Mouse (Mus musculus) midbrain, embryonic 15.5 days (tissue): ENCODE measurements at regions not wholly inside any gene's neighbourhood (a gene's known extent, or its start where the extent isn't known, plus 50 kb on each side); places are given as distances from the start of the nearest gene placed in this dataset.
A peak's percentile ranks its signal among the peaks of the same experiment; 100 is the strongest.

Experiments
- ATAC-seq: fragments of 200-750 bp; cut with Nextera tagmentation; replicated peaks from 2 replicates; pipeline ENCODE4 v1.8.0; 2017; ENCODE audit warnings: moderate TSS enrichment
- H3K27ac ChIP-seq: fragments of 300-500 bp; sonication (generic); 2 replicates; pipeline ENCODE4 v1.5.1; 2015; ENCODE audit warnings: mild to moderate bottlenecking, inconsistent platforms
- H3K27me3 ChIP-seq: fragments of 300-500 bp; sonication (generic); replicated peaks from 2 replicates; pipeline ENCODE4 v1.6.1; 2015; ENCODE audit warnings: inconsistent platforms
- H3K36me3 ChIP-seq: fragments of 300-500 bp; sonication (generic); replicated peaks from 2 replicates; pipeline ENCODE4 v1.6.1; 2015; ENCODE audit warnings: inconsistent platforms
- H3K4me1 ChIP-seq: fragments of 300-500 bp; sonication (generic); 2 replicates; pipeline ENCODE4 v1.6.1; 2015; ENCODE audit warnings: inconsistent platforms
- H3K4me2 ChIP-seq: fragments of 300-500 bp; sonication (generic); 2 replicates; pipeline ENCODE4 v1.6.1; 2015; ENCODE audit warnings: inconsistent platforms, mild to moderate bottlenecking, moderate library complexity
- H3K4me3 ChIP-seq: fragments of 300-500 bp; sonication (generic); 2 replicates; pipeline ENCODE4 v1.5.1; 2015; ENCODE audit warnings: mild to moderate bottlenecking, inconsistent platforms
- H3K9ac ChIP-seq: fragments of 300-500 bp; sonication (generic); 2 replicates; pipeline ENCODE4 v1.6.1; 2015; ENCODE audit warnings: mild to moderate bottlenecking, inconsistent platforms
- H3K9me3 ChIP-seq: fragments of 300-500 bp; sonication (generic); 2 replicates; pipeline ENCODE4 v1.6.1; 2016; ENCODE audit warnings: inconsistent platforms
- WGBS: fragments of 180-500 bp; shearing (Covaris S2); methylation state at CpG from one replicate; pipeline ENCODE4 v1.1.7; 2015; ENCODE audit warnings: mixed read lengths; 5-methylcytosine and 5-hydroxymethylcytosine counted together

DNA sequence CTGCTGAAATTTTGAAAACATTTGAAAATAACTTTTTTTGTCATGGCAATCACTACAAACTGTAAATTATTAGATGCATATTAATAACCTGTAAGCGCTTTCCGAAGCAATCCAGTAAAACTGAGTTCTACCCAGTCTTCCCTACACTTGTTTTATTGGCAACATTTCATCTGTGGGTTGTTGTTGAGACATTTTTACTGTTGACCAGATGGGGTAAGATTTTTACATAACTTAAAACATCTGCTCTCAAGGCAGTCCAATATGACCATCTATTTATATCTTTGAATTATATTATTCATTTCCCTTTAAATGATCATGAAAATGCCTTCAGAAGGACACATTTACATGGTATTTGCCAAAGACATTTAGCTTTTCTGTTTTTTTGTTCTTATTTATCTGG, 520.5 kb downstream of the Olfm4 start:
- H3K4me3 ChIP-seq: no peak overlapping the region
- no peaks in the 10 kb centered on the region for H3K4me1 ChIP-seq
- no peak overlapping the region for H3K4me2 ChIP-seq
- no peaks in the 10 kb centered on the region for H3K36me3 ChIP-seq
- no peak overlapping the region for H3K27ac ChIP-seq
- H3K27me3 ChIP-seq: no peaks in the 10 kb centered on the region
- no peak overlapping the region for H3K9ac ChIP-seq
- 95% methylated on average over 2 of the region's 2 CpGs for whole genome bisulfite sequencing
- ATAC-seq: no peak
- no peaks in the 10 kb centered on the region for H3K9me3 ChIP-seq

DNA sequence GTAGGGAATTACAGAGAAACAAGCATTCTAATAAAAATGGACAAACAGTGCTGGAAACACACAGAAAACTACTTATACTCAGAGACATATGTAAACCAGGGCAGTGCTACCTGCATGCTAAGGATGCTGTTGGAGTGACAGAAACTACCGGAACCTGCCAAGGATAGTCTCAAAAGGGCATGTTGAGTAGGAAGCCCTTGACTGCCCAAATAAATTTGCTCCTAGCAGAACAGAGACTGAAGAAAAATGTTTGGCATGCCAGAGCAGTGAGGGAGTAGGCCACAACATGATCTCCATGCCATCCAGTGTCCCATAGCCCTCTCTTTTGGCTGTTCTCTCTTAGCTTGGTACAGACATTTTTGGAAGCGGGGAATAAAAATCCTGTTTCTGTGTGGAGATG, 532.7 kb downstream of the Olfm4 start:
- Histone ChIP-seq H3K9me3 (no peaks in the 10 kb centered on the region), H3K4me2 (no peak overlapping the region), H3K4me1 (no peaks in the 10 kb centered on the region), H3K9ac (no peak overlapping the region), H3K36me3 (no peaks in the 10 kb centered on the region), H3K27me3 (no peaks in the 10 kb centered on the region), H3K4me3 (no peak overlapping the region), H3K27ac (no peak overlapping the region)
- no peak for ATAC-seq
- 92% methylated on average over 2 of the region's 2 CpGs for WGBS

DNA sequence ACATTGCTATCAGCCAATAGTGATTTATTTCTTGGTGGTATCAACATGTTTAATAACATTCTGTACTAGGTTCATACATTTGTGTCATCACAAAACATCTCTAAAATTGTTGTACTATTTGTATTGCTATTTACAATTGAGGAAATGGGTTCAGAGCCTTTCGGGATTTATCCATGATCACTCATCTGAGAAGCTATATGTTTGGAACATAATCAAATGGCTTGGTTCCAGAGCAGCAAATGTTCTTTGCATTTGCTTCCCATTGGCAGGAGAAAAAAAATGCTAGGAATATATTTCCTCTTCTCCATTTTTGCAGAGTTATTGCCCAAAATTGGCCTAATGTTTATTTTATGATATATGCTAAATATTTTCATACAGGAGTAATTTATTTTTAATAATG, 537.3 kb downstream of the Olfm4 start:
- H3K27me3 ChIP-seq: peaks cover 5% of the 10 kb centered on the region; the same call in 1 of the 2 replicates
- WGBS: 87% methylated on average over 1 of the region's 1 CpGs
- ATAC-seq: no peak
- H3K9ac ChIP-seq: no peak overlapping the region
- H3K9me3 ChIP-seq: no peaks in the 10 kb centered on the region
- no peak overlapping the region for H3K4me2 ChIP-seq
- H3K27ac ChIP-seq: no peak overlapping the region
- no peaks in the 10 kb centered on the region for H3K4me1 ChIP-seq
- no peaks in the 10 kb centered on the region for H3K36me3 ChIP-seq
- no peak overlapping the region for H3K4me3 ChIP-seq

DNA sequence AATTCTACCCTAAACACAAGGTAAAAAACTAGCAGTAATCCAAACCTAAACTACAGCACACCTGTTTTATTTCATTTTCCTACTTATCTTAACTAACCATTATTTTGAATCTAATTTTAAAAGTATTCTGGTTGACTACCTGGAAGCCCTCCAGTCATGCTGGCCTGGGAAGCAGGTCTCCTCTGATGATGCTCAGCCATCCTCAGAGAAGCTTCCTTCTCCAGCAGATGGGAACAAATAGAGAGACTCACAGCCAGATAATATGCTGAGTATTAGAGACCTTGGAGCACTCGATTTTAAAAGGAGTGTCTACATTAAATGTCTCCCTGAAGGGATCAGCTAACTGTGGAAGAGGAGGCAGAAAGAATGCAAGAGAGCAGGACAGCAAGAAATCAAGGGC, 537.8 kb downstream of the Olfm4 start:
- Histone ChIP-seq H3K27me3 (peaks cover 5% of the 10 kb centered on the region; the same call in 1 of the 2 replicates), H3K9me3 (no peaks in the 10 kb centered on the region), H3K4me1 (no peaks in the 10 kb centered on the region), H3K27ac (no peak overlapping the region), H3K9ac (no peak overlapping the region), H3K36me3 (no peaks in the 10 kb centered on the region), H3K4me2 (no peak overlapping the region), H3K4me3 (no peak overlapping the region)
- WGBS: 54% methylated on average over 1 of the region's 1 CpGs
- no peak for ATAC-seq

DNA sequence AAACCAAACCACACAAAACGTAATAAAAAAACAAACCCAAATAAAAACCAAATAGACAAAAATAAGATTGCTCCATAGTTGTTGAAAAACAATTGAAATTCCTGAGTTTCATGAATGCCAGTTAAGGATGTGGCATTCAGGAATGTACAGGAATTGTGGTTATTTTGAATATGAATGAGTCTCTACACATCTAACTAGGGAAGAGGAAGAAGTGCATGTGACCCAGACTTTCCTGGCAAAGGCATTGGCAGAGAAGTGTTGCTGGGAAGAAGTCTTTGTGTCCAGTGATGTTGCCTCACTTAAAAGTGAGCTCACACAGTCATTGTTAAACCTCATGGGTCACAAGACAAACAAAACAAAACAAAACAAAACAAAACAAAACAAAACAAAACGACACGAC, 538.7 kb downstream of the Olfm4 start:
- Histone ChIP-seq H3K4me3 (no peak overlapping the region), H3K9me3 (no peaks in the 10 kb centered on the region), H3K9ac (no peak overlapping the region), H3K4me2 (no peak overlapping the region), H3K36me3 (no peaks in the 10 kb centered on the region), H3K27ac (no peak overlapping the region), H3K4me1 (no peaks in the 10 kb centered on the region), H3K27me3 (peaks cover 5% of the 10 kb centered on the region; the same call in 1 of the 2 replicates)
- 83% methylated on average over 3 of the region's 3 CpGs for WGBS
- no peak for ATAC-seq

DNA sequence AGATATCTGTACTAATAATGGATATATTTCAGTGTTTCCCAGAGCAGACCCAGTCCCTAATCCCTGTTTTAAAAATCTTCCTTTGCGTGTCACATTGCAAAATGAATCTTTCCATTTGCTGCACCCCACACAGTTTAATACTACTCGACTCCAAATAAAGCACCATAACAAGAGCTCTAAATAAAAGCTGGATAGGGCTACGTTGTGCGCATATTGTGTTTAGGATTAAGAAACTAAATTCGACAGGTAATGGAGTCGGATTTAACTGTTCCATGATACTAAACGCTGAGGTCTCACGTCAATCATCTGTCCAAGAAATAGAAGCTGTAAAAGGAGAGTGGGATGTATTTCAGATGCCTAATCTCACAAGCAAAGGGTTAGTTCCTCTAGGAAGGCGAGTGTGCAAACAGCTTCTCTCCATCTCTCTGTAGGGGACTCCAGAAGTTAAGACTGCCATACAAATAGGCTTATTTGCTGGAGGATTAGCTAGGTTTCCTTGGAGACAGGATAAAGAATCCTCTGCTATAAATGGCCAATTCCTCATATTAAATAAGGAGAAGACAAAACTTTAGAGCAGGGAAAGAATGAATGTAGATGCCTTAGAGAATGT, 544.6 kb downstream of the Olfm4 start:
- Histone ChIP-seq H3K27me3 (peaks cover 5% of the 10 kb centered on the region; the same call in 1 of the 2 replicates), H3K9me3 (no peaks in the 10 kb centered on the region), H3K9ac (no peak overlapping the region), H3K4me2 (no peak overlapping the region), H3K36me3 (no peaks in the 10 kb centered on the region), H3K4me1 (peaks cover 4% of the 10 kb centered on the region; the same call in 1 of the 2 replicates), H3K4me3 (no peak overlapping the region), H3K27ac (no peak overlapping the region)
- WGBS: 14% methylated on average over 9 of the region's 9 CpGs
- peak; percentile 60 for ATAC-seq

DNA sequence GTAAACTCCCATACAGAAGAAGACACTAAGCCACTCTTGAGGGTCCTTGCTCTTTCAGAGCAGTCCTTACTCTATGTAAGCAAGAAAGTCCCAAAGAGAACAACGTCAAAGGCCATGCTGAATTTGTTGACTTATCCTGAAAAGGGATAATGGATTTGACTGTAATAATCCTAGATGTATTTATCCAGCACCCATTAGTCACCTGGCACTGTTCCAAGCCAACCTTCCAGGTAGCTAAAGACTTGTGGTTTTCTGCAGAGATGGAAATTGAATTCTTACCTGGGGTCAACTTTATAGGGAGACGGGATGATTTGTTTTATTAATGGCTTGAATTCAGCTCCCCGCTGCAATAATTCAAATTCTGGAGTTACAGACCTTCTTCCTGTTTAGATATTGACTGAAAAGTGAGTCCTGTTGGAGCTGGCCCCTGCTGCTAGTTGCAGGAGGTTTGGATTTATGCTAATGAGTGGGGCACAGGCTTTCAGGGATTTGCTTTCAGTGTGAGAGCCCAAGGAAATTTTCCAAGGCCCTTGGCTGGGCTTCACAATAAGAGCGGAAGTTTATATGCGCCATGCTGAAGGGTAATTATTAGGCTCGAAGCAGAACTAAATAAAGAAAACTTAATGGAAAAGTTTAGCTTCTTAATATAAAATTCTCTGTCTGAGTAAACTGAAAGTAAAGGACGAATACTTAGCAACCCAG, 552.3 kb downstream of the Olfm4 start:
- Histone ChIP-seq H3K36me3 (no peaks in the 10 kb centered on the region), H3K4me1 (no peaks in the 10 kb centered on the region), H3K4me2 (no peak overlapping the region), H3K27me3 (no peaks in the 10 kb centered on the region), H3K4me3 (no peak overlapping the region), H3K9ac (no peak overlapping the region), H3K9me3 (no peaks in the 10 kb centered on the region), H3K27ac (no peak overlapping the region)
- no peak for ATAC-seq
- WGBS: 27% methylated on average over 7 of the region's 7 CpGs

DNA sequence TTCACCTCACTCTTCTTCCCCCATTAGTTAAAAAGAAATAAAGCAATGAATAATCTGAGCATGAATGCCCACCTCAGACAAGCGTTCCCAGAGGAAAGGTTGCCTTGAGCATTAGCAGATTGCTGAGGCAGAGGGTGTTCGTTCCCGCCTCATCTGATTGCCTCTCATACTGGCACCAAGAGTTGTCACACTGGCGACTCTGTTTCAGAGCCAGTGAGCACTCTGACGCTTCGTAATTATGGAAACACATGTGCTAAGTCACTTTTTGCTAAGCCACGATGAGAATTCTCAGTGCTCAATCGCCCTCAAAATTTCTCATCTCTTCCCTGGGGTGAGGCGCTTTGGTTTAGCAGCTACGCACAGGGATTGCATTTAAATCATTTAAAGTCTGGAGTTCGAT, 576.1 kb downstream of the Olfm4 start:
- no peak overlapping the region for H3K4me3 ChIP-seq
- no peak for ATAC-seq
- H3K4me2 ChIP-seq: no peak overlapping the region
- no peak overlapping the region for H3K27ac ChIP-seq
- H3K27me3 ChIP-seq: no peaks in the 10 kb centered on the region
- 67% methylated on average over 11 of the region's 11 CpGs for WGBS
- no peaks in the 10 kb centered on the region for H3K4me1 ChIP-seq
- no peak overlapping the region for H3K9ac ChIP-seq
- no peaks in the 10 kb centered on the region for H3K9me3 ChIP-seq
- no peaks in the 10 kb centered on the region for H3K36me3 ChIP-seq
